Mouse (Mus musculus) neural tube, embryonic 13.5 days (tissue): ENCODE data around the gene Snx30. TPM values are rescaled to one million over a fixed set of nuclear protein-coding genes. Genes with fewer than 3 reads are reported as not detected.

Source experiments
- ATAC-seq: fragments of 200-750 bp; cut with Nextera tagmentation; 2 replicates; pipeline ENCODE4 v1.8.0; 2017; ENCODE audit warnings: low read depth, mild to moderate bottlenecking, moderate TSS enrichment, moderate library complexity
- H3K27ac ChIP-seq: fragments of 300-500 bp; sonication (generic); replicated peaks from 2 replicates; pipeline ENCODE4 v1.5.1; 2015; ENCODE audit warnings: moderate library complexity, mild to moderate bottlenecking, inconsistent platforms
- H3K27me3 ChIP-seq: fragments of 300-500 bp; sonication (generic); 2 replicates; pipeline ENCODE4 v1.6.1; 2015; ENCODE audit warnings: mild to moderate bottlenecking, inconsistent platforms
- H3K36me3 ChIP-seq: fragments of 300-500 bp; sonication (generic); 2 replicates; pipeline ENCODE4 v1.6.1; 2015; ENCODE audit warnings: mild to moderate bottlenecking, inconsistent platforms
- H3K4me1 ChIP-seq: fragments of 300-500 bp; sonication (generic); replicated peaks from 2 replicates; pipeline ENCODE4 v1.6.1; 2015; ENCODE audit warnings: inconsistent platforms
- H3K4me2 ChIP-seq: fragments of 300-500 bp; sonication (generic); 2 replicates; pipeline ENCODE4 v1.6.1; 2015; ENCODE audit warnings: inconsistent platforms, mild to moderate bottlenecking, moderate library complexity
- H3K4me3 ChIP-seq: fragments of 300-500 bp; sonication (generic); 2 replicates; pipeline ENCODE4 v1.5.1; 2015; ENCODE audit warnings: mild to moderate bottlenecking, inconsistent platforms
- H3K9ac ChIP-seq: fragments of 300-500 bp; sonication (generic); 2 replicates; pipeline ENCODE4 v1.6.1; 2015; ENCODE audit warnings: moderate library complexity, mild to moderate bottlenecking, inconsistent platforms
- H3K9me3 ChIP-seq: fragments of 300-500 bp; sonication (generic); 2 replicates; pipeline ENCODE4 v1.6.1; 2016; ENCODE audit warnings: inconsistent platforms
- WGBS: fragments of 180-500 bp; shearing (Covaris S2); methylation state at CpG from one replicate; pipeline ENCODE4 v1.1.7; 2015; 5-methylcytosine and 5-hydroxymethylcytosine counted together
- polyA plus RNA-seq: library from polyadenylated mRNA; unstranded; fragments of >200 nt; fragmentation: Nextera tagmentation; extraction: Ambion mirVana; gene quantifications from 2 replicates; pipeline ENCODE4 v1.2.1, GENCODE M21; 2015

Snx30 gene
- polyA plus RNA-seq, 1 experiment from 2014 or later = 14.8 TPM

DNA sequence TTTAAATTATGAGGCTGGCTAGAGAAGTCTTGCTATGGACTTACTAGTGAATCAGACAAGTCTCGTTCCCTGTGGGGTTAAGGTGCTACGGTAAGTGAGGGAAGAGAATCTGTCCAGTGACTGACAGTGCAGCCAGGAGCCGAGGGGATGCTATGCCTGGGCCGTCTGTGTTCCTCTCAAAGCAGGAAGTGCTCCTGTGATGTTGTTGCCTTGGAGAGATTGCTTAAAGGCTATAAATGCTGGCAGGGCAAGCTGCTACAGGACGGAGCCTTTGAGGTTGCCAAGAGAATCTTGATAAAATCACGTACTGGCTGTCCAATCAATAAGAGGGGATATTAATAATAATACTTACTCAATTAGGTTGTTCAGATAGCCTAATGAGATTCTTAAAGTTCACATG, 27.2 kb downstream of the Snx30 start:
- Histone ChIP-seq H3K4me1 (no peaks in the 10 kb centered on the region), H3K4me2 (no peak overlapping the region), H3K4me3 (no peak overlapping the region), H3K36me3 (0 out of 2 replicates have a peak, but pooled peaks cover 9% of the 10 kb centered on the region), H3K9me3 (no peaks in the 10 kb centered on the region), H3K9ac (no peak overlapping the region), H3K27ac (no peak overlapping the region), H3K27me3 (no peaks in the 10 kb centered on the region)
- 72% methylated on average over 6 of the region's 6 CpGs for WGBS
- no peak for ATAC-seq

DNA sequence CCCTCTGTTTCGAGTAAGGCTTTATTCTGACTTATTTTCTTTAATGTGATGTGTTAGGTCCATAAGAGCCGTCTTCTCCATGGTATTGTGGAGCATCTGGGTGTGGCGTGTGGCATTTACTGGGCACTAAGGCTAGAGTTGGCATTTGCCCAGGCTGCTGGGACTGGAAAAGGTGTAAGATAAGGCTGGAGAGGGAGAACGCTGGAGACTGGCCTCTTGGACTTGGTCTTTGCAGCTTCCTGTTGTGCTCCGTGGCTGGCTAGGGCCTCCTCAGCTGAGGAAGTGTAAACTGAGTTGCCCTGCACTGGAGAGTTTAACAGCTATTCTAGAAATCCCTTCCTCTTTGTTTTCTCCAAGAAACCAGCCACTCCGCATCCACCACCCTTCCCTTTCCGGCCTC, 32.0 kb downstream of the Snx30 start:
- Histone ChIP-seq H3K4me3 (no peak overlapping the region), H3K36me3 (0 out of 2 replicates have a peak, but pooled peaks cover 9% of the 10 kb centered on the region), H3K9ac (no peak overlapping the region), H3K9me3 (no peaks in the 10 kb centered on the region), H3K4me1 (peaks cover 16% of the 10 kb centered on the region), H3K27ac (no peak overlapping the region), H3K27me3 (no peaks in the 10 kb centered on the region), H3K4me2 (no peak overlapping the region)
- 82% methylated on average over 7 of the region's 7 CpGs for WGBS
- no peak for ATAC-seq

DNA sequence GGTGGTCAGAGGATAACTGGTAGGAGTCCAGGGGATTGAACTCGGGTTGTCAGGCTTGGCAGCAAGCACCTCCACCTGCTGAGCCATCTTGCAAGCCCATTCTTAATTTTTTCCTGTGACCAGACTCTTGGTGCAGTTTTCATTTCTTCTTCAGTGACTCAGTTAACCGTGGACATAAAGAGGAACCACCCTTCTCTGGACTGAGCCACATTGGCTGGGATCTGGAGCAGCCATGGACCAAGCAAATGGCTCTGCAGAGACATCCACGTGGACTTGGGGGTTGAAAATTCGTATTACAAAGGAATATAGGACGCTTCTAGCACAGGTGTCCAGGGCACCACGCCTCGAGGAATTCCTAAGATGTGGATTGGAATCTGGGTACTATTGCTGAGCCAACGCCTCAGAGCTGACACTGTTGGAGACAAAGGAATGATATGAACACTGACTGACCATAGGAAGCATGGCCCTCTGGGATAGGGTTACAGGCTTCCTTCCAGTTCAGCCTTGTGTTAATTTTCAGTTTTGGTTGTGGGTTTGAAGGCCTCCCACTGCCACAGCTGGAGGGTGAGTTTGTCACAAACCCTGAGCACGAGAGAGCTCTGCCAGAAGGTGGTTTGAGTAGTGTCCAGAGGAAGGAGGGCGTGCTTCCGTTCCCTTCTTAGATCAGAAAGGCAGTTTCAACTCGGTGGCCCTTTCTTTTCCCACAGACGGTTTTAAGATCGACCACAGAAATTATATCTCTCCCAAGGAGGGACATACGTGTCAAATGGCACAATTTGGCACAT, 39.0 kb downstream of the Snx30 start:
- Histone ChIP-seq H3K9me3 (no peaks in the 10 kb centered on the region), H3K4me2 (no peak overlapping the region), H3K27me3 (no peaks in the 10 kb centered on the region), H3K4me3 (no peak overlapping the region), H3K36me3 (peaks cover 12% of the 10 kb centered on the region; the same call in 1 of the 2 replicates), H3K27ac (no peak overlapping the region), H3K9ac (no peak overlapping the region), H3K4me1 (peaks cover 9% of the 10 kb centered on the region)
- ATAC-seq = no peak
- WGBS = 89% methylated on average over 15 of the region's 15 CpGs

DNA sequence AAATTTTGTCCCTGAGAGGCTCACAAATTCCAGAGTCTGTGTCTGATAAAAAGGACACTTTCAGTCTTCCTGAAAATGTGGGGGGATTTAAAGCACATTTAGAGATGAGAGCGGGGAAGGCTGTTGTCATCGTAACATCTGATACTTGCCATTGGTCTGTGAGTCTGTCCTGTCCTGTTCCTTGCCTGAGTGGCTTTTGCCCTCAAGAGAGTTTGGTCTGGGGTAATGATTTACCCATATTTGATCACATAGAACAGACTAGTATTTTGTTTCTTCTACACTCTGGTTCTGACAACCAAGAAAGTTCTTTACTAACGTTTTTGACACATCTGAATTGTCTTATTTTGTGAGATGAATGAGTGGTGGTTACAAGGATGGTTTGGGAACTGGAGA, 39.6 kb downstream of the Snx30 start:
- no peaks in the 10 kb centered on the region for H3K27me3 ChIP-seq
- H3K4me2 ChIP-seq = no peak overlapping the region
- H3K9me3 ChIP-seq = no peaks in the 10 kb centered on the region
- peaks cover 12% of the 10 kb centered on the region; the same call in 1 of the 2 replicates for H3K36me3 ChIP-seq
- H3K27ac ChIP-seq = no peak overlapping the region
- H3K9ac ChIP-seq = no peak overlapping the region
- no peak for ATAC-seq
- H3K4me3 ChIP-seq = no peak overlapping the region
- WGBS = 89% methylated on average over 3 of the region's 3 CpGs
- peaks cover 13% of the 10 kb centered on the region for H3K4me1 ChIP-seq

DNA sequence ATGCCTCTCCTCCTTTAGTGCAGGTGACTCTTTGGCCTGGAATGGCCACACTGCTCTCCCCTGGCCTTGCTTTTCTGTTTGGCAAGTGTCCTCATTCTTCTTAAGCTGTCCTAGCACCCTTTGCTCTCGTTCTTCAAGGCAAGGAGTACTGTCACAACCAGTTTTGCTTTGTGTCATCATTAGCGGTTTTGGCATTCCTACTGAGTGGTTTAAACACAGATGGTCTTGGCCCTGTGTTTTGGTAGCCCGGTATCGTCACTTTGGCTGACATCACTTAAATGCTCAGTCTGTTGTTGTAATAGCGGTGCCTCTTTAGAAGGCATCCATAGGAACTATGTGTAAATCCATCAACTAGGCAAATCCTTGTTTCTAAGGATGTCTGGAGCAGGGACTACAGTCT, 41.8 kb downstream of the Snx30 start:
- Histone ChIP-seq H3K36me3 (peaks cover 12% of the 10 kb centered on the region; the same call in 1 of the 2 replicates), H3K9me3 (peaks cover 5% of the 10 kb centered on the region; the same call in 1 of the 2 replicates), H3K9ac (no peak overlapping the region), H3K27ac (no peak overlapping the region), H3K4me2 (no peak overlapping the region), H3K4me1 (peaks cover 17% of the 10 kb centered on the region), H3K4me3 (no peak overlapping the region), H3K27me3 (no peaks in the 10 kb centered on the region)
- ATAC-seq = no peak
- 87% methylated on average over 5 of the region's 5 CpGs for WGBS

DNA sequence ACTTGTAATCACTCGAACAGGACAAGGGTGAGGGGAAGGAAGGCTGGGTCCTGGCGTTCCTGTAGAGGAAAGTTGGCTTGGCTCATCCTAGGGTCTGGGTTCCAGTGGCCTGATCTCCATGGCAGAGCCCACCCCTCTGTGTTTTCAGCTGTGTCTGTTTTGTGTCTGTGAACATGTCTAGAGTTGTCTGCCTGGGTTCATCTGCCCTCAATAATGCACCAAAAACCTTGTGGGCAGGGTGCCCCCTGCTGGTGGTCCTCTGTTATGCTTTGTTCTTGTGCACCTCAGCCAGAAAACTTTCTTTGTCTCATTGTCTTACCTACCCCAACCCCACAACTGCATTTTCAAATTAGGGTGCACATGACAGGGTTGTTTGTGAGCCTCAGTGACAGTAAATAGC, 44.5 kb downstream of the Snx30 start:
- H3K4me2 ChIP-seq = no peak overlapping the region
- peaks cover 12% of the 10 kb centered on the region; the same call in 1 of the 2 replicates for H3K36me3 ChIP-seq
- H3K9ac ChIP-seq = no peak overlapping the region
- H3K9me3 ChIP-seq = peaks cover 5% of the 10 kb centered on the region; the same call in 1 of the 2 replicates
- no peaks in the 10 kb centered on the region for H3K27me3 ChIP-seq
- no peak overlapping the region for H3K27ac ChIP-seq
- WGBS = 76% methylated on average over 2 of the region's 2 CpGs
- no peak overlapping the region for H3K4me3 ChIP-seq
- H3K4me1 ChIP-seq = peaks cover 16% of the 10 kb centered on the region; the same call in 1 of the 2 replicates
- no peak for ATAC-seq

DNA sequence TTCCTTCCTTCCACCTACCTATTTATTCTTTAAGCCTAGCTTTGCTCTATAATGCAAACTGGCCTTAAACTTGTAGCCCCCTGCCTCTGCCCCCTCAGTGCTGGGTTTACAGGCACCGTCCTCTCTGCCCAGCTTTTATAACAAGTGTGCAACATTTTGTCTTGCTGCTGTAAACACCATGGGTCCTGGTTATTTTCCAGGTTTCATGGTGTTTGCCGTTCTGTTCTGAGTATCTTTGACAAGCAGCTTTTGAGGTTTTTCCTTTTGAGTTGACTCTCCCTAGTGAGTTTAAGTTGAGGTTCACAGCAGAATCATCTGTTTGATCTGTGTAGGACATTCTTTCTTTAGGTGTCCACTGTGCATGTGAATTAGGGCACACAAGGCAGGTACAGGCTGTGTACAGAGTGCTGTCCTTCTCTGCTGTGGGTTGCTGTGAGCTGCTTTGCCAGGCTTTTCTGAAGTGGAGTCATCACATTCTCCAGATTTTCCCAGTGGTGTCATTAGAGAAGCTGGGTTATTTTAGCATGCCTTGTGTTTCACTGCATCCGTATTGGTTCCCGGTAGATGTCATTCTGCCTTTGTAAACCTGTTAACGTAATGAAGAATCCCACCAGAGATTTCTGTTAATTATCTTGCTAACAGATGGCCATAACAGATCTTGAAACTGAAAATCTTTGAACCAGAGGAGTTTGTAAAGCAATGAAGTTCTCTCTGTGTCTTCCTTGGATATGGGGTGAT, 45.4 kb downstream of the Snx30 start:
- Histone ChIP-seq H3K27me3 (no peaks in the 10 kb centered on the region), H3K4me2 (no peak overlapping the region), H3K9ac (no peak overlapping the region), H3K4me1 (peaks cover 16% of the 10 kb centered on the region; the same call in 1 of the 2 replicates), H3K36me3 (peaks cover 7% of the 10 kb centered on the region; the same call in 1 of the 2 replicates), H3K4me3 (no peak overlapping the region), H3K27ac (peak overlapping the region; percentile 52; the same call in 1 of the 2 replicates), H3K9me3 (peaks cover 5% of the 10 kb centered on the region; the same call in 1 of the 2 replicates)
- 70% methylated on average over 5 of the region's 5 CpGs for WGBS
- ATAC-seq = peak; percentile 57

DNA sequence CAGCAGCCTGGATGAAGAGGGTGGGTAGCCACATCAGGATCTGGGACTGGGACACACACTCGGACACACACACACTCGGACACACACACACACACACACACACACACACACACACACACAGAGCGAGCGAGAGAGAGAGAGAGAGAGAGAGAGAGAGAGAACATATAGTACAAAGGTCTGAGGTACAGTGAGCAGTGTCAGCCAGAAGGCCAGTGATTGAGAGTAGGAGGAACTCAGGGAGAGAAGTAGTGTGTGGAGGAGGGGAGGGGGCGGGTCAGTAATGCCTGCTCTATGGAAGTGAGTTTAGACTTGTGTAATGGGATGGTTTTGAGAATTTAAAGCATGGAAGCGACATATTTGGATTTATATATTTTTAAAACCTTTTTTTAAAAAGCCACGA, 47.5 kb downstream of the Snx30 start:
- peaks cover 16% of the 10 kb centered on the region; the same call in 1 of the 2 replicates for H3K4me1 ChIP-seq
- peaks cover 12% of the 10 kb centered on the region for H3K36me3 ChIP-seq
- no peak overlapping the region for H3K9ac ChIP-seq
- H3K27ac ChIP-seq = no peak overlapping the region
- no peak overlapping the region for H3K4me3 ChIP-seq
- 92% methylated on average over 5 of the region's 7 CpGs for WGBS
- H3K9me3 ChIP-seq = peaks cover 5% of the 10 kb centered on the region; the same call in 1 of the 2 replicates
- H3K27me3 ChIP-seq = no peaks in the 10 kb centered on the region
- no peak overlapping the region for H3K4me2 ChIP-seq
- no peak for ATAC-seq

DNA sequence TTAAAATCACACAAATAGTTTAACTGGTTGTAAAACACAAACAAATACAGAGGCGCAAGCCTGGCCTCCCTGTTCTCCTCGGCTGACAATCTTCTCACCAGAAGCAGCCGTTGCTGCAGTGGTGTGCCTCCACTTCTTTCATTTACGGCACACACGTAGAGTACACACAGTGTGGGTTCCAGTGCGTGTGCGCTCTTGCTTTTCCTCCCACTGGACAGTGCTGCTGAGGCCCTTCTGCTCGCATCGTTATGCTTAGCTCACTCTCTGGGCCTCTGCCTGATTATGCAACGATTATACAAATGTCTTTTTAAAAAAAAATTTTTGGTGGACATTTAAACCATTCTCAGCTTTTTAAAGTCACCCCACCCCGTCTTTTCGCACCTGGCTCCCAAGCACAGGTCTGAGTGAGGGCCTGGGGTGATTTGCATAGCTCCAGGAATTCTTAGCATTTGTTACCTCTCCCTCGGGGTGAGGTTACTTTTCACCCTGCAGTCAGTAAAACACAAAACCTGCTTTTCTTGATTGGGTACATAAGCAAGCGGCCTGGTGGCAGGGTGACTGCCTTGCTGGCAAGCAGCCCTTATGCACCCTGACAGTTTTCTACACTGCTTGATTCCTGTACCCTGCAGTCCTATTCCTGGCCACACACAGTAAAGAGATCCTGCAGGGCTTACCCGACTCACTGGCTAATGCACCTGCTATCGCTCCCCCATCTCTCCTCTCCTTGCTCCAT, 54.2 kb downstream of the Snx30 start:
- 65% methylated on average over 16 of the region's 16 CpGs for WGBS
- H3K4me3 ChIP-seq = no peak overlapping the region
- H3K4me1 ChIP-seq = peaks cover 13% of the 10 kb centered on the region
- no peaks in the 10 kb centered on the region for H3K9me3 ChIP-seq
- H3K27ac ChIP-seq = peak overlapping the region; percentile 6; the same call in 1 of the 2 replicates
- H3K4me2 ChIP-seq = no peak overlapping the region
- H3K9ac ChIP-seq = no peak overlapping the region
- H3K27me3 ChIP-seq = no peaks in the 10 kb centered on the region
- H3K36me3 ChIP-seq = peaks cover 12% of the 10 kb centered on the region
- peak; percentile 46; the same call in 1 of the 2 replicates for ATAC-seq

DNA sequence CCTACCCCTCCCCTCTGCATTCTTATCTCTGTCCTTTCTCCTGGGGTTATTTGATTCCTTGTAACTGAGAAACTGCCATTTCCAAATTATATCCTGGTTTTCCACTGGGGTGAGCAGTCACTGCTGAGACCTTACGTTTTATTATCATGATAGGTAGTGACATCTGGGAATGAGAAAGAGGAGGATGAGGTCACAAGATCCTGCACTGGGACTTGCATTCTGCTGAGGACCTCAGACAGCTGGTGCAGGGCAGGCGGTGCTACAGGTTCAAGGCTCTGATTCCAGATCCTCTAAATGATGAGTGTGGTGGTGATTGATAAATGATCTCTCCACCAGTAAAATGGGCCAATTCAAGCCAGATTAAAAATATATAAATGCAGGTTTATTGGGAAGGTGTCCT, 54.8 kb downstream of the Snx30 start:
- ATAC-seq = no peak
- 73% methylated on average over 2 of the region's 2 CpGs for WGBS
- no peaks in the 10 kb centered on the region for H3K27me3 ChIP-seq
- peaks cover 12% of the 10 kb centered on the region for H3K36me3 ChIP-seq
- peaks cover 13% of the 10 kb centered on the region for H3K4me1 ChIP-seq
- peak overlapping the region; percentile 6; the same call in 1 of the 2 replicates for H3K27ac ChIP-seq
- H3K4me2 ChIP-seq = no peak overlapping the region
- no peaks in the 10 kb centered on the region for H3K9me3 ChIP-seq
- no peak overlapping the region for H3K9ac ChIP-seq
- H3K4me3 ChIP-seq = no peak overlapping the region

DNA sequence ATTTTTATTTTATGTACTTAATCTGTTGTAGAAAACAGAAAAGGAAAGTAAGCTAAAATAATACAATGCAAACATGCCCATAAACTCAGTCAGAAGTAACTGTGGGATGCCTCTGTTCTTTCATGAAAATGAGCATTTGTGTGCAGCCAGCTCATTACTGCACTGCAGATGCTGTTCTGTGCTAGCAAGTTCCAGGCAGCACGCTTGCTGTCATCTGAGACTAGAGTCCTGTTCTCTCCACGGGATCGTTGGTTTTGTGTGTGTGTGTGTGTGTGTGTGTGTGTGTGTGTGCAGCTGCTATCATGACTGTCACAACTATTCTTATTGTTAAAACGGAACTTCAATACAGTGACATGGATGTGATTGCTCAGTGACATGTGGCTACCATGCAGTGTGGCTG, 56.2 kb downstream of the Snx30 start:
- no peak for ATAC-seq
- Histone ChIP-seq H3K9me3 (no peaks in the 10 kb centered on the region), H3K4me3 (no peak overlapping the region), H3K27me3 (no peaks in the 10 kb centered on the region), H3K4me2 (no peak overlapping the region), H3K9ac (no peak overlapping the region), H3K27ac (no peak overlapping the region), H3K36me3 (peaks cover 11% of the 10 kb centered on the region), H3K4me1 (peaks cover 13% of the 10 kb centered on the region)
- WGBS = 59% methylated on average over 4 of the region's 4 CpGs

DNA sequence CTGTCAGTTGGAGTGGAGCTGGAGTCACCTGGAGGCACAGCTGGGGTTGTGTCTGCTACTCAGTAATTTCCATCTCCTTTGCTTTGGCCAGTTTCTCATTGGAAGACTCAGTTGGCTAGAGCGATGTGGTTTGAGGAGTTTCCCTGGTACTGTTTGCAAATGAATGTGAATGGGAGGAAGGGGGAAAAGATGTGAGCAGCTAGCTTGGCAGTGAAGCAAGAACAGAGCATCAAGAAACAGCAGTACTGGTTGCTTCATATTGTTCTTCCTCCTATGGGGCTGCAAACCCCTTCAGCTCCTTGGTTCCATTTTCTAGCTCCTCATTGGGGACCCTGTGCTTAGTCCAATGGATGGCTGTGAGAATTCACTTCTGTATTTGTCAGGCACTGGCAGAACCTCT, 56.7 kb downstream of the Snx30 start:
- 65% methylated on average over 1 of the region's 1 CpGs for WGBS
- H3K36me3 ChIP-seq = peaks cover 6% of the 10 kb centered on the region
- no peak overlapping the region for H3K9ac ChIP-seq
- H3K4me3 ChIP-seq = no peak overlapping the region
- no peak overlapping the region for H3K27ac ChIP-seq
- no peak for ATAC-seq
- H3K27me3 ChIP-seq = no peaks in the 10 kb centered on the region
- H3K9me3 ChIP-seq = no peaks in the 10 kb centered on the region
- H3K4me2 ChIP-seq = no peak overlapping the region
- H3K4me1 ChIP-seq = peaks cover 13% of the 10 kb centered on the region
